Mouse (Mus musculus): Measurements from ENCODE around the gene Cdc37. TPM values are rescaled to one million over a fixed set of nuclear protein-coding genes. Genes with fewer than 3 reads are reported as not detected.

Gene Cdc37
- total RNA-seq, 4 experiments from 2014 or later: 116 to 150 (median 135) TPM

- no peak for DNase-seq (ENCODE audit: low spot score in 2 of 2)
Observed at GRCm38 (mm10) chr9:21100447-21101161, 49.2 kb downstream of the Cdc37 start.

DNA sequence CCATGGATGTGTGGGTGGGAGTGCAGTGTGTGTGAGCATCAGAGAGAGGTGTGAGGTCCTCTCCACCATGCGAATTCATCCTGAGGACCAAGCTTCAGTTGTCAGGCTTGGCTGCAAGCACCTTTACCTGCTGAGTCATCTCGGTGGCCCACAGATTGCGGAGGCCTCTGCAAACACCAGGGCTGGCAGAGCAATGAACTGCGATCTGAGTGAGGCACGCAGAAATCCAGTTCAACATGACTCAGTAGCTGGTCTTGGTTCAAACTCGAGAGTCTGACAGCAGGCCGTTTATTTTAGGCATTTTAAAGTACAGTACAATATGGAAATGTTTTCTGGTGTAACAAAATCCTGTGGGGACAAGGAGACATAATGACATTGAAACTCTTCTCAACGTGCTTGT lies 52.0 kb downstream of the Cdc37 start:
- peak; percentile 36 to 87 for DNase-seq (ENCODE audit: low spot score in 2 of 2)

GRCm38 (mm10) chr9:21095958-21096357 lies 53.8 kb downstream of the Cdc37 start:
- DNase-seq (ENCODE audit: low spot score in 2 of 2): no peak

DNA sequence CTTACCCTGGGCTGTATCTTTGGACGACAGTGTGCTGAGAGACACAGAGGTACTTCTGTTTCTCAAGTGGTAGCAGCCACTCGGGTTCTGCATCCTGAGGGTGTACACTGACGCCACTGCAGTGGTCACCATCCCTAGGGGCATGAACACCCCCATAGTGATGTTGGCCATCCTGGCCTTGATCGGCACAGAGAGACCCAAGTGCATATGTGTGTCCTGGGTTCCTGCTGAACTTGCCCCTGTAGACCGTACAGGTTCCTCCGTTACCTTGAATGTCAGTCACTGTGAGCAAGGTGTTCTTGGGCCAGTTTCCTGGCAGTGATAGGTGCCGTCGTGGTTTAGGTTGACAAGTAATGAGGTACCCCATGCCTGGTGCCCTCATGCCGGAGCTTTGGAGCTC lies 56.4 kb downstream of the Cdc37 start:
- no peak for DNase-seq (ENCODE audit: low spot score in 2 of 2)

DNA sequence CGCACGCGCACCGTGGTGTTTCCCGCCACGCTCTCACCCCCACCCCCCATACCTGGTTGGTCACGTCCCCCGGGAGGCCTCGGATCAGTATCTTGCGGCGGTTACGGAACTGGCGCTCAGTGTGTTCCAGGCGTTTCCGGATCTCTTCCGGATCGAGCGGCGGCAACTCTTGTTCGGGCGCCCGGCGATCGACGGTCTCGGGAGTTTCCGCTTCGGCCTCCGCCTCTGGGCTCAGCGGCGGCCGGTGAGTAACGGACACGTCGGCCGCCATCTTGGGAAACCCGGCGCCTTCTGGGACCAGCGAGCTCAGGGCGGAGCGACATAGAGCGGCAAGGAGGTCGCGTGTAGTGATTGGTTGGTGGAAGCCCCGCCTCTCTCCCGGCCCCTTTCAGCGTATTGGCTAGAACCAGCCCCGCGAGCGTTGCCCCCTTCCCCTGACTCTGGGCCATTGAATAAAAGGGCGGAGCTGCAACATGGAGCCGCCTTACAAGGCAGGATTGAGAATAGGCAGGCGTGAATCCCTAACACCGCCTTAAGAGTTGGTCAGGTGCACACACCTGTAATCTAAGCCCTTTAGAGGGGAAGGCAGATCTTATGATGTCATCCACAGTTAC lies 58.0 kb downstream of the Cdc37 start, which contains the start of the genes Gm38431 and Raver1:
TSS of gene Gm38431 (minus strand) at position 291 of the 614 bp plus-strand sequence.
TSS of gene Raver1 (minus strand) at position 302 of the 614 bp plus-strand sequence.
- peak; percentile 89 to 98 for DNase-seq (ENCODE audit: low spot score in 2 of 2)

- DNase-seq (ENCODE audit: low spot score in 2 of 2): no peak
Observed at GRCm38 (mm10) chr9:21090972-21091706, 58.6 kb downstream of the Cdc37 start.

GRCm38 (mm10) chr9:21090537-21090936 lies 59.2 kb downstream of the Cdc37 start:
- DNase-seq (ENCODE audit: low spot score in 2 of 2): no peak

DNA sequence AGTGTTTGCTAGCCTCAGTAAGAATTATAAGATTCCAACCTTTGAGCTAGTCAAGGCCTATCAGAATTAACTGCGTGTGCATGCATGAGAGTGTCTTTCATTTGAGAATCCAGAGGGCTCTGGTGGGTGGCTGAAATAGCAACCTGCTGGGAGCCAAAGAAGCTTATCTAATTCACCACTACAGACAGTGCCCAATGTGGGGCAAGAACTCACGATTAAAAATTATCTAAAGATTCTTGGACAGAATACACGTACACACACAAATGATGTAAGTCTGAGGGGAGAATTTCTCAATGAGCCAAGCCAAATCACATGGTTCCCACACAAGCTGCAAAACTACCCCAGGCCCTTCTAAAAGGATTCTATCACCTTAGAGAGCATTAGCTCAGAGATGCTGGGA lies 66.5 kb downstream of the Cdc37 start:
- no peak for DNase-seq (ENCODE audit: low spot score in 2 of 2)

Other genes starting within 250 kb of the Cdc37 start
- gene Dnmt1, start 190.1 kb downstream of the Cdc37 start, total RNA-seq (2022): 10 to 100 TPM; 39.7 to 41.3 (median 40.5) TPM
- gene S1pr2, start 173.2 kb downstream of the Cdc37 start, total RNA-seq (2022): 1 to 10 TPM; 2.0 to 3.4 (median 2.7) TPM
- gene Mrpl4, start 147.2 kb downstream of the Cdc37 start, total RNA-seq (2022): 10 to 100 TPM; 55.3 to 68.0 (median 56.9) TPM
- 1 to 10 TPM; 2.2 to 4.8 (median 4.1) TPM for gene Icam1, start 134.0 kb downstream of the Cdc37 start, total RNA-seq (2022)
- 1 to 10 TPM; 1.5 to 2.3 (median 1.8) TPM for gene Icam4, start 120.6 kb downstream of the Cdc37 start, total RNA-seq (2022)
- 100 to 1,000 TPM; 194 to 206 (median 202) TPM for gene Icam5, start 117.9 kb downstream of the Cdc37 start, total RNA-seq (2022)
- 1 to 10 TPM in 2 of 4 experiments, not detected in 2; 1.1 to 1.7 TPM for gene Zglp1, start 82.9 kb downstream of the Cdc37 start, total RNA-seq (2022)
- gene Gm49373, start 76.9 kb downstream of the Cdc37 start, total RNA-seq (2022): 1 to 10 TPM in 2 of 4 experiments, under 1 TPM in 1, not detected in 1; 0.55 to 2.3 (median 1.8) TPM
- 10 to 100 TPM; 55.8 to 63.7 (median 58.3) TPM for gene Fdx1l, start 76.4 kb downstream of the Cdc37 start, total RNA-seq (2022)
- 1 to 10 TPM; 1.3 to 2.2 (median 1.6) TPM for gene Gm38431, start 58.0 kb downstream of the Cdc37 start, total RNA-seq (2022)
- 10 to 100 TPM; 24.4 to 30.0 (median 26.6) TPM for gene Raver1, start 58.0 kb downstream of the Cdc37 start, total RNA-seq (2022)
- gene Tyk2, start 18.7 kb downstream of the Cdc37 start, total RNA-seq (2022): 10 to 100 TPM; 11.1 to 14.5 (median 13.3) TPM
- gene Pde4a, start 15.7 kb upstream of the Cdc37 start, total RNA-seq (2022): 10 to 100 TPM; 91.9 to 94.8 (median 93.7) TPM
- gene Keap1, start 89.4 kb upstream of the Cdc37 start, total RNA-seq (2022): 10 to 100 TPM; 57.8 to 68.8 (median 59.9) TPM
- gene S1pr5, start 98.5 kb upstream of the Cdc37 start, total RNA-seq (2022): 10 to 100 TPM; 14.8 to 20.5 (median 16.8) TPM
- 10 to 100 TPM; 35.3 to 48.7 (median 39.7) TPM for gene Atg4d, start 115.3 kb upstream of the Cdc37 start, total RNA-seq (2022)
- 10 to 100 TPM; 33.5 to 43.4 (median 39.4) TPM for gene Kri1, start 138.0 kb upstream of the Cdc37 start, total RNA-seq (2022)
- gene Cdkn2d, start 141.4 kb upstream of the Cdc37 start, total RNA-seq (2022): 10 to 100 TPM; 53.5 to 63.9 (median 58.8) TPM
- gene Ap1m2, start 162.4 kb upstream of the Cdc37 start, total RNA-seq (2022): 1 to 10 TPM; 1.2 to 1.5 (median 1.4) TPM
- 10 to 100 TPM; 48.0 to 68.9 (median 52.3) TPM for gene Slc44a2, start 170.7 kb upstream of the Cdc37 start, total RNA-seq (2022)
- gene Ilf3, start 217.9 kb upstream of the Cdc37 start, total RNA-seq (2022): 10 to 100 TPM; 90.2 to 93.1 (median 91.0) TPM